Mouse (Mus musculus) thymus, adult 2 months (tissue): ENCODE results near the gene Gm49425.

Source experiments
- CTCF ChIP-seq: fragments of 200-500 bp; IDR thresholded peaks from 2 replicates; pipeline ENCODE4 v1.5.1; 2012; ENCODE audit warnings: mild to moderate bottlenecking, control low read depth, low read length, moderate library complexity, borderline replicate concordance; ENCODE audit not compliant: control insufficient read depth, poor library complexity, insufficient read depth; ENCODE audit errors: extremely low read depth
- POLR2A ChIP-seq: fragments of 200-500 bp; IDR thresholded peaks from 2 replicates; pipeline ENCODE4 v1.6.1; 2012; ENCODE audit warnings: mild to moderate bottlenecking, low read length, control low read depth, moderate library complexity; ENCODE audit not compliant: control insufficient read depth, poor library complexity, insufficient read depth; ENCODE audit errors: extremely low read depth

- TF ChIP-seq CTCF (no peak), POLR2A (no peak)
Measured at GRCm38 (mm10) chr15:101483646-101484045, 33.4 kb downstream of the Gm49425 start.
